Mouse (Mus musculus): ENCODE results near the gene Pgm5. TPM values are rescaled to one million over a fixed set of nuclear protein-coding genes. Genes with fewer than 3 reads are reported as not detected.

Pgm5 gene
- polyA plus RNA-seq, 1 experiment: 279 TPM

DNA sequence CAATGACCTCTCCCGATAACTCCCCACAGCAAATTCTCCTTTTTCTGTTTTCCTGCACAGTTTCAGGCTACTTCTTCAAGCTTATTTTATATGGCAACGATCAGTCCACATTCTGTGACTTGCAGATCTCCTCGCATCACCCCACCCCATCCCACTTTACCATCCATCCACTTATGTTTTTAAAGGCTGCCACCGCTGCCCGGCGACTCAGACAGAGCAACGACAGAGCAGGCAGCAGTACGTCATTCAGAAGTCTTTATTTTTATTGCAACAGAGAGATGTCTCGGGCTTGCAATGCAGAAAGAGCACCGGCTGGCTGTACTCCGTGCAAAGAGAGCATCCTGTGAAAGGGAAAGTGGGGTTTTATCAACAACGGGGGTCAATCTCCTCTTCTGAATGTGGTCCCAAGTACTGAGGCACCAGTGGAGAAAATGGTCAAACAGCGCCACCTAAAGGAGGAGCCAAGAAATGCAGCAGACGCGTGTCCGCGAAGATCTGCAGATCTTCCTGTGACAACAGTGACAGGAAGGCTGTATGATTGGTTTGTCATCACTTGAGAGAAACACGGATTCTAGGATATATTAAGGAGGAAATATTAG, 9.5 kb upstream of the Pgm5 start:
- peak; percentile 26 for DNase-seq (ENCODE audit: low spot score)

DNA sequence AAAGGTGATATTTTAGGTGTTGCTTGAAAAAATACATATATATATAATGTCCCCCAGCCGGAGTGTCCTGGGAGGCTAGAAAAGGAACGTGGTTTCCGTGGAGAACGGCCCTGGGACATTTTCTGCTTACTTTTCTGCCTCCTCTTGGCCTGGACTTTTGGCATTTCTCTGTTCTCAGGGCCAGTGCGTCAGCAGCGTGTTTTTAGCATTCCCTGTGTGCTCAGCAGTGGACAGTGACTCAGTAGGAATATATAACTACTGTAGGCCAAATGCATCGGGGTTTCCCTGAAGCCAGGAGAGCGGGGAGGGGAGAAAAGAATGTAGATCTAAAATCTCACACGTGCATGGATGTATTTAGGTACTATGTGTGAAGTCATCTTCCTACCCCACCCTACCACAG, 3.8 kb upstream of the Pgm5 start:
- no peak for DNase-seq (ENCODE audit: low spot score)

DNA sequence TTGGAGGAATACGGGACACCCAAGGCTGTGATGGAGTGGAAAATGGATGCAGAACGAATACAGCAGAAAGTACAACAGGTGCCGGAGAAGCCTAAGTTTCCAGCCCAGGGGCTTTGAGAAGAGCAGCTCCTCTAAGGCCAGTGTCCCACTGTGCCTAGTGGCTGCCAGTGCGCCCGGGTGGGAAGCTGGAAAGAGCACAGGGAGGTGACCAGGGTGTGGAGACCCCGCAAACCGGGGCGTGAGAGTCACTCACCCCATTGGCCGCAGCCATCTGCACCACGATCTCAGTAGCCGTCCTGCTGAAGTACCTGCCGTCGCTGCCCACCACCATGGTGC, 411 bp downstream of the Pgm5 start:
- DNase-seq (ENCODE audit: low spot score): no peak

DNA sequence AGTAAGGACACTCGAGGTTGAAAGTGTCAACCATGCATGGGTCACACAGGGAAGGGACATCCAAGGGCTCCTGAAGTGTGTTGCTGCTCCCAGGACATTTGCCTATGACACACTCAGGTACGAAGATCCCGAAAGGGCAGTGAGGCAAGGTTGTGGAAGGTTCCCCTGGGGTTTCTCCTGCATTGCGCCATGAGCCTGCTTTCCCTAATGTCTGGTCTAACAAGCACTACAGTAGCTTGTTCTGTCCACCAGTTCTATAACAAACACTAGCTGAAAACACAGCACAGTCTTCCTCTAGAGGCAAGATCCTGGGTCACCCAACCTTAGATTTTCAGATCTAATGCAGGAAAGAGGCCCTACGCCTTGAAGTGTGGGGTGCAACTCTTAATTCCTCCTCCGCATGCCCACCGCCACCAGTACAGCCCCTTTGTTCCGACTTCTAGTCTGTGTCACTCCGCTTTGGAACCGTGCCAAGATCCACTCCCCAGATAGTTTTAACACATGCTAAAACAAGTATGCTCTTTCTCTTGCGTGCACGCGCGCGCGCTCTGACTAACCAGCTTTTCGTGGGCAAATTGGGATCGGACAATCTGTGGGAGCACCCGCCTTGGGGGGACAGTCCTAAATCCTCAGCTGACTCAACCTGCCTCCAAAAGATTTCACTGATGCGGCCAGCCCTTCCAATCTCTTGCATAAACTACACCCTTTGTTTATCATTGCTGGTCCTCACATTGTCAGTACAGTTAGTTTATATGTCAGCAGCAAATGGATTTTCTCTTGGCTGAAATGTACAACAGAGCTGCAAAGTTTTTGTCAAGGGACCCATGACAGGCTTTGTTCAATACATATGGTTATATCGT, 10.0 kb downstream of the Pgm5 start:
- DNase-seq (ENCODE audit: low spot score): no peak

DNA sequence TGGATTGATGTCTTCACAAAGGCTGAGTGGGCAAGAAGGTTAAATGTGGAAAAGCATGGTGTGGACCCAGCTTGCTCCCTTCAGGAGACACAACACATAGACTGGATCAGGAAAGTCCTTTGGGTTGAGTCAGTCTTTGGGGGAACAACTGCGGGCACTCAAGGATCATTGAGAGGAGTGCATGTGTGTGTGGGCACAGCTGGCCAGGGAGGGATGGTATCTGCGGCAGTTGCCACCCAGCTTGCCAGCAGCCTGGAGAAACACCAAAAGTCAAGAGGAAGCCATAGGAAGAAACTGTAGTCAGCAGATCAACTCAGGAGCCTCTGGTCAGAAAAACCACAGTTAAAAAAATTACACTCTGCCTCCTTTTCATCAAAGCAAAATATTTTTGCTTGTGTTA, 12.8 kb downstream of the Pgm5 start:
- no peak for DNase-seq (ENCODE audit: low spot score)

DNA sequence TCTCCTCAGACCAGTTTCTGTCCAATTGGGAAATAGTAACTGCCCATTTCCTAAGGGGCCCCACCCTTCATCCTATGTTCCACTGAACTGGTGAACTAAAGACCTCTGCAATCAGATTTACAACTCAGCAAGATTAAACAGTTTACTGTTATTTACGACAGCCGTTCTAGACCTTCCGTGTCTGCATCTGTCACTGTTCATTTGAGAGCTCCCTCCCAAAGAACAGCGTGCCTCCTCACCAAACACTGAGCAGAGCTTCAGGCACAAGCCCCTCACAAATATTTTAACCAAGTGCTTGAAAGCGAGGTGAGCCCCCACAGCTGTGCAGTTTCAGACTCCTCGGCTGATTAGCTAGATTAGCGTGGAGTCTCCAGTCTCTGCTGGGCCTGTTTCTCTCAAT, 13.3 kb downstream of the Pgm5 start:
- DNase-seq (ENCODE audit: low spot score): no peak

DNA sequence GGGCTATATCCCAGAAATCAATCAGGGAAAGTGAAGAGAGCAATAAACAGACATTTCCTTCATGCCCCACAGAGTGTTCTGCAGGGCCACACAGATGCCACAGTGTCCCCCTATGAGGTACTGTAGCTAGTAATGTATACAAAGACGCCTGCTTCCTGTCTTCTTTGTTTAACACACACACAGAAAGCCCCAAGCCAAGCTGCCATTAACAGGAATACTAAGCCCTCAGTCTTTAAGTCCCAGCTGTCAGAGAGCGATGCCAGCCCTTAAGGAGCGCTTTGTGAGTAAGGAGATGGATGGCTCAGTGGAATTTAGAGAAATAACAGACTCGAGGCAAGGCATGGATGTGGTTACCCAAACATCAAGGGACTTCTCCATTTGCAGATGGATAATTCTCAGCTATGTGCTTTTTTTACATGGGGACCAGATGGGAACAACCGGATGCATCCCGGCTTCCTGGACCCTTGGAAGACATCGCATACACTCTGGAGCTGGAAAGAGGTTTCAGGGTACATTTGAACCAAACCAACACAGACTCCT, 16.6 kb downstream of the Pgm5 start:
- DNase-seq (ENCODE audit: low spot score): no peak

DNA sequence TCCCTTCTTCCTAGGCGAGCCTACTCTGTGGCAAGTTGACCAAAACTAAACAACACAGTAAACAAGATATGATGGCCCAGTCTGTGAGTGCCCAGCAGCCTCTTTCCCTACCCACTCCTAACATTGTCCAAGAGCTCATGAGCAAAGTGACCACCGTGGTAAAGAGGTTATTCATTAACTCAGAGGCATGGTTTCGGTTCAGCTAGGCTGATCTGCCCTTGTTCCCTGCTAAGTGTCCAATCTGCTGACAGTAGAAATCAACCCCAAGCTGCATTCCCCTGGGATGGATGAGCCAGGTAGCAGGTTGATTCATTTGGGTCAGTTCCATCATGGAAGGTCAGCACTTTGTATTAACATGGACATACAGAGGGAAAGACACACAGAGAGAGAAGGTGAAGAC, 19.6 kb downstream of the Pgm5 start:
- DNase-seq (ENCODE audit: low spot score): no peak

DNA sequence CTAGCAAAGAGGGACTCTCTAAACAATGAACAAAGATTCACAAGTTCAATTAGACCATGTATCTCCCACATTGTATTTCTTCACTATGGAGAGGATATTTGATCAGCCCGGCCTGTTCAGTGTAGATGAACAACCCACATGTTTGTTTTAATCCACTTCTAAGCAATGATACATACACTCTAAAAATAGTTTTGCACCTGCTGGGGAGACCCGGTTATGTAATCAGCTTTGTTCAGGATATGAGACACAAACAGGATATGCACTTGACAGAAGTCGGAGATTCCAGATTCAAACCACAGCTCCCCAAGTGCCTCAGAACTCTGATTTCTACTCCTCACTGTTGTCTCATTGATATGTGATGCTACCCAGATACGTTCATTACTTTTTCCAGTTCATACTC, 37.1 kb downstream of the Pgm5 start:
- DNase-seq (ENCODE audit: low spot score): no peak

DNA sequence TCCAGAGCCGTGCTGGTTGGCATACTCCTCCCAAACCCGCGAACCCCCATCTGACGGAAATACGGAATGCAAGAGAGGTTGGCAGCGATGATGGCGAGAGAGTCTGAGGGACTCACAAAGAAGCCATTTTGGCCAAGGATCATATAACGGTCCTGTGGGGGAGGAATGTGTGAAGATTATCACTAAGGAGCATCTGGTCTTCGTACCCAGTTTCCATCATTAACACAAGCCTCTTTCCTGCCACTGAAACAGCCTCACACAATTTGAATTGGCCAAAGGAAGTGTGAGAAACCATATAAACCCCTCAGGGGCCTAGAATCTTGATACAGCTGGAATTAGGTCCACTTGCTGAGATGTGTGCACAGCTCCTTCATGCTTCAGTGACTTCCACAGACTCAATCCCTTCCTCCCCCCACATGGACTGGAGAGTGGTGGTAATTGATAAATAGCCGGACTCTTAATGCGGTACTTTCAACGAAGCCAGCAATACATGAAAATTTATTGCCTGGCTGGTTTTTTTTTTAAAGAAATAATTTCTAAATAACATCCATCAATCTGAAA, 45.9 kb downstream of the Pgm5 start:
- DNase-seq (ENCODE audit: low spot score): no peak

DNA sequence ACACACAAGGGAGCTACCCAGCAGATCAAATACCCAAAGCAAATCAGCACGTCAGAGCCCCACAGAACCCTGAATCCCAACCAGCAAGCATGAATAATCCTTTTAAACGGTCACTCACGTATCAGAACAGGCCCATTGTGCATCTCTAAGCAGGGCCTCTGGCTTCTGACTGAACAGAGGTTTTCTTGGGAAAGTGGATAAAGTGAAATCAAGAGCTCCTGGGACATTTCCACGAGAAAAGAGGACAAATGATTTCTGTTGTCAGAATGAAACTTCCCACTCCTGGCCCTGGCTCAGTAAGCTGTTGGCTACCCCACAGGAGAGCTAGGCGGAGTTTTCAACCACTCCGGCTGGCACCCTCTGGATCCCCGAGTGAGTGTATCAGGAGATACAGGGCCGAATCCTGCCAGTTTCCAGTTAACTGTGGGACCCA, 48.8 kb downstream of the Pgm5 start:
- DNase-seq (ENCODE audit: low spot score): no peak

DNA sequence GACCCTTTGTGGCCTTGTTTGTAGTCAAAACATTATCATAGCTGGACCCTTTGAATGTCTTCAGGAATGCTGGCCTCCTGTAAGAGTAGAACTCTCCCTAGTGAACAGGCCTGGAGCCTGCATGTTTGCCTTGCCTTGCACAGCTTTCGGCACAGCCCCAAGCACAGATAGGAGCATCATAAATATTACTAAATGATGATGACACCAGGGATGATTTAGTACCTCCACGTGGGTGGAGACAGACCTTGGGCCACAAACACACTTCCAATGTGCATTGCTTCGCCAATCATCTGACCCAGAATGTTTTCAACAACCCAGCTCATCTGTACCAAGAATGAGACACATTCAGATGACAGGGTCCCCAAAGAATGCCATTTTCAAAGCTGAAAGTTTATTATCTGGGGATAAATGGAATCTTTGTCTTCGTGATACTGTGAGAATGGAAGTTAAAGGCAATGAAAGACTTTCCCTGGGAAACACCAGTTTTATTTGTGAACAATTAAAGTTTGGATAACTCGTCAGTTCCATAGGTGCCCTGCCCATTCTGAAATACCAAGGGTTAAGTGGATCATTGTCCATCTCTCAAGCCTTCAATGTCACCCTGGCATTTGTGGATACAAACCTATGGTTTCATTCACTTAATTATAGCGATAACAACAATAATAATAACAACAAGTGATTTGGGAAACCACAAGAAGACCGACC, 49.4 kb downstream of the Pgm5 start:
- DNase-seq (ENCODE audit: low spot score): no peak

DNA sequence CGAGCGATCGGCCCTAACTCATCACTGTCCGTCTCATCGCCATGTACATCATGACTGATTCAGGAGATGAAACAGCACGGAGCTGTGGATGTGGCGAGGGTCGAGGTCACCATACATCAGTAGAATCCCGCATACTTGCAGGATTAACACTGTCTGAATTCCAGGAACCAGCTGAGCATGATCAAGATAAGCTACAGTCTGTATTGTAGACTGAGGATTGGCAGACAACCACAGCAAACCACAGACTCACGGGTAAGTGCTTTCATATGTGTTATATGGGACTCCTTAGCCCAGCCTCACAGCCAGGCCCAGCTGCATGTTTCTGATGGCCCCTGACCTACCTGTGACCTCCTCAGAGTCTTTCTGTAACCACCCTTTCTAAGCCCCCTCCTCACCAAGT, 50.2 kb downstream of the Pgm5 start:
- DNase-seq (ENCODE audit: low spot score): no peak

DNA sequence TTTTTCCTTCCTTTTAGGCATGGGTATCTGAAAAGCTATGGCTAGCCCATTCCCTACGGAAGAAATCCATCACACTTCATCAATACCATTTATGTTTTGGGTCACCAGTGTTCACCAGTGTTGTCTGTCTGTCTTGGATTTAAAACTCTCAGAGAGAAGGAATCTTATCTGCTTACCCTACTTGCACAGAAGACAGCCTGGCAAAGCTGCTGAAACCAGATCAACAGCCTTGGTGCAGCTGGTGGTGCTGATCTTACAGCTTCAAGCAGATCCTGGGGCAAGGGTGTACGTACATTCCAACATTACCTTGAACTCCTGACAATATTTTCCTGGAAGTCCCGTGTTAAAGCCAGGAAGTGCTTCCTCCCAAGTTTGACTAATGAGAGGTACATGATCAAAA, 55.6 kb downstream of the Pgm5 start:
- no peak for DNase-seq (ENCODE audit: low spot score)

DNA sequence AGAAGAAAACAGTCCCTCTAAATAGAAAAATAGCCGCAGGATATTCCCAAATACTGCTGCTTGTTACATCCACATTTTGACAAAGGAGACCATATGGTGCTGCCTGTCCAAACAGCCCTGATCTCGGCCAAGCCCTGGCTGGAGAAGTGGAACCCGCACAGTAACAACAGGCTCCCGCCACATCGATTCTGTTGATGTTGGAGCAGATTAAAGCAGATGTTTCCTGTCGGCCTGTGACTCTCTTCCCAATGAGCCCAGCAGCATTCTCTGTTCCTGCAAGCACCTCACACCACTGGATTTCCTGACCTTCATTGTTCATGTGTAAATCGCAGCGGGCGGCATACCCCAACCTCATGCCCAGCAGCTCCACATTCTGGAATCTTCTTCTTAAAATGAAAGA, 64.0 kb downstream of the Pgm5 start:
- DNase-seq (ENCODE audit: low spot score): no peak

DNA sequence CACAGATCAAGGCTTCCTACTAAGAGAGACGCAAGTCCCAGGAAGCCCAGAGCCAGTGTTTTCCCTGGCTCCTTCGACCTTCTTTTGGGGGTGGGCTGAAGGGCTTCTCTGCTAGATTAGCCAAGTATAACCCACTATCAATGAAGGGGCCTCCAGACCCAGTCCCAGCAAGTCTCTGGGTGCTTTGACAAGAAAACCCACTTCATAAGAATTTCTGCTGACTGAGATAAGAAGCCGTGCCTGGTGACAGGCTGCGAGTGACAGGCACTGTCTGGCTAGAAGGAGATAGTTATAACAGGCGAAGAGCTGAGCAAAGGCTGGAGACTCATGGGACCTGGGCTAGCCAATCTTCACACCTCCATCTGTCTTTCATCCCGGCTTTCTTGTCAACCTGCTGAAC, 67.3 kb downstream of the Pgm5 start:
- no peak for DNase-seq (ENCODE audit: low spot score)

DNA sequence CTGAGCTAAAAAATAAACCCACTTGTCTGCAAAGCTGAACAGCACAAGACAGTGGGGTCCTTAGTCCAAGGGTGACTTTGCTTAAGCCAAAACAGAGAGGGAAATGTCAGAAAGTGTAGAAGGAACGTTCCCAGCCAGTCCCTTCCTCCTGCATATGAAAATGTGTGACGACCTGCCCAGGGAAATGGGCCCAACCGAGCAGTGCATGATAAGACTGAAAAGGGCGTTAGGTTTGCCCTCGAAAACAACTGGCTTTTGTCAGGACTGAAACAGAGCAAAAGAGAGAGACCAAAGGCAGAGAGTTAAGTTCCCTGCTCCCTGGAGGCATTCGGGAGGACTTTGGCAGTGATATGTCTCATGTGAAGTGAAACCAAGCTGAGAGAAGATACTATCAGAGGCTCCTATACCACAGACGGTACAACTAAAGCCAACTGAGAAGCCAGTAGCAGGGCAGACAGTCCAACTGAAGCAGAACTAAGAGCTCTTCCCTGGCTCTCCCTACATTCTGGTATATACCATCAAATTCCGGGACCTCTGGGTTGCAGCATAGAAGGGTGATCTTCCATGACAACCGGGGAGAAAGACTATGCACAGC, 68.0 kb downstream of the Pgm5 start:
- DNase-seq (ENCODE audit: low spot score): no peak

DNA sequence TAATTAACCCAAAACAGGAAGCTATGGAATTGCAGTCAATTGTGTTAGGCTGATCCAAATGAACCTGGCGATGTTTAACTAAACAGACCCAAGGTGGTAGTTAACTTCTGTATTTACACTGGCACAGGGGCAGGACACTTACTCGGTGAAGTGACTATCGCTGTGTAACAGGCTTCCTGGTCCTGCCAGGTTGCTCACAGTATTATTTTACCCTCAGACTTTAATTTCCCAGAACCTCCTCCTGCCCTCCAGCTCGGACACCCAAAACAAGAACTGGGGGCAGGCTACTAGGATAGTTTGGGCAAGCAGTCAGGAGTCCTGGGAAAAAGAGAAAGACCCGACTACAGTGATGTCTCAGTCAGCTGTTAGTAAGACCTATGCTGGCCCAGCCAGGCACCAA, 68.8 kb downstream of the Pgm5 start:
- DNase-seq (ENCODE audit: low spot score): no peak

DNA sequence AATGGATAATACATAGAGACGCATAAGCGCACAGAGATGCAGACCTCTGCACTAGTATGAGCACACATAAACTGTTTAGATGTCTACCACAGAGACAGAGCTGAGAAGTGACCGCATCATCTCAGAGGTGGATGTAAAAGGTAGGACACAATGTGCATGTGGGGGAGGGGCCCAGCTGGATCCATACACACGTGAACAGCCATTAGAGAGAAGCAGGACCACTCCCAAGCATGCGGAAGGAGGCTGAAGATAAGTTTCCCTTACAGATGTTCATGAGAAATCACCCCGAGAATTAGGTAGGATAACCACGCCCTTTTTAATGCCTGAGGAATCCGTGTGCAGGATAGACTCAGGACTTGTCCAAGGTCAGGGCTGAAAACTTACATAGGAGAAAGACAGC, 75.8 kb downstream of the Pgm5 start:
- no peak for DNase-seq (ENCODE audit: low spot score)

DNA sequence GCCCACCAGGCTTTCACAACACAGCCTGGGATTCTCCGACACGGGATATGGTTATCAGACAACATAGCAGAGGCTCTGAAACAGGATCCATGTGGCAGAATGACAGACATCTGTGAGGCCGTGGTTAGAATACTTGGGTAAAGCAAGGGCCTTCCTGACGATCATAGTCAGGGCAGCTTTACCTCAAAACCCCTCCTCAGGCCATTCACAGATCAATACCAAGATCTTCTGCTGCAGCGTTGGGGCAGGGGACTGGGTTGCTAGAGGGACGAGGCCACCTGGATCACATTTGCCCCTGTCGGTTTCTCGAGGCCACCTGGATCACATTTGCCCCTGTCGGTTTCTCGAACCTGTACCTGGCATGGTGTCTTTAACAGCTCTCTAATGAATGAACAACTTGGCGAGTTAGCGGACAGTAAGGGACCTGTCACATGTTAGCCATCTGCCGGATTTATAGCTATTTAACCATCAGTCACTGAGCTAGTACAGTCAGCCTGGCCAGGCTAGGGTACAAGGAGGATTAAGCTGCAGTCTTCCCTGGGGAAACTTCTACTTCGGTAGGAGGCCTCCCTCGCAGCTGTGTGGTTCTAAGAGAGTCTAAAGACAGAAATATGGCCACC, 76.5 kb downstream of the Pgm5 start:
- DNase-seq (ENCODE audit: low spot score): no peak

DNA sequence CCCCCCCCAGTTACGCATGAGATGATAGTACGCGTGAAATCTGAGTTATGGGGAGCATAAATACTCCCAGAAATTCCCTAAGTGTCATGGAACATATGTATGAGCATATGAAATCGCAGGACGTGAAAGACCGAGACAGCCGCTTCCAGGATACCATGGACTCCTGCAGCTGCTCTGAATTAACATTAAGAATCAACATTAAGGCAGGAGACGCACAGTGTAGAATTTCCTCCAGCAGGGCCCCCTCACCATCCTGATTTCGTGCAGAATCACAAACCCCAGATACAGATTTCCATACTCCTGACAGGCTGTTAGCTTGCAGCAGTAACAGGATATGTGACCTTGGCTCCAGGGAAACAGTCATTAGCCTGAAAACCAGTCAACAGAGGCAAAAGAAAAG, 77.9 kb downstream of the Pgm5 start:
- no peak for DNase-seq (ENCODE audit: low spot score)

DNA sequence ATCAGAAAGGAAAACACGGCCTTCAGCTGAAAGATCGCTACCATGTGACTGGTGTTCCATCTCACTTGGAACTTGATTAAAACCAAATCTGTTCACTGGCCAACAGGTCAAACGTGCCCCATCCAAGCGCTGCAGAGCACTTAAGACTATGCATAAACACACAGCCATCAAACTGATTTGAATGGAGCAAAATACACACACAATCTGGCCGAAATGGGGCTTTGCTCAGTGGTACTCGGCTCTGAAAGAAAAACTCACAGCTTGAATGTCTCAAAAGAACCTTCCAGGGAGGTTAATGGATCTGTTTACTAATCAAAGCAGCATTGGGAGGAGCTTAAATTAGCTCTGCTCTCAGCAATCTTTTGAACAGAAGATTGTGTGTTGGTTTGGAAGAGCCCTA, 81.7 kb downstream of the Pgm5 start:
- no peak for DNase-seq (ENCODE audit: low spot score)

Data from urinary bladder, adult 2 months (tissue).